Mouse (Mus musculus): Measurements from ENCODE around the gene Npw. TPM values are rescaled to one million over a fixed set of nuclear protein-coding genes. Genes with fewer than 3 reads are reported as not detected.

The Npw gene
- not detected for polyA plus RNA-seq (2017; shearing (Covaris generic))

- no peak for ATAC-seq
Observed at GRCm38 (mm10) chr17:24658017-24658758, at the start of gene Npw. Gene Npw (minus strand): TSS chr17:24658457.

- ATAC-seq: no peak
Observed at GRCm38 (mm10) chr17:24707801-24708425, 49.7 kb upstream of the Npw start.

GRCm38 (mm10) chr17:24706982-24707800 lies 48.9 kb upstream of the Npw start, which contains the start of gene Tbl3:
Gene Tbl3 (minus strand): TSS chr17:24707660.
- ATAC-seq: peak; percentile 81

GRCm38 (mm10) chr17:24705821-24706220 lies 47.6 kb upstream of the Npw start:
- ATAC-seq: no peak

GRCm38 (mm10) chr17:24701251-24701650 lies 43.0 kb upstream of the Npw start:
- no peak for ATAC-seq

GRCm38 (mm10) chr17:24699473-24699872 lies 41.2 kb upstream of the Npw start:
- no peak for ATAC-seq

- ATAC-seq: no peak
Observed at GRCm38 (mm10) chr17:24698715-24699114, 40.5 kb upstream of the Npw start.

- no peak for ATAC-seq
Observed at GRCm38 (mm10) chr17:24697985-24698384, 39.7 kb upstream of the Npw start.

GRCm38 (mm10) chr17:24696011-24696697 lies 37.9 kb upstream of the Npw start, which contains the start of the genes Gfer and Noxo1:
Gene Gfer (minus strand): TSS chr17:24696156.
Gene Noxo1 (plus strand): TSS chr17:24696234.
- peak; percentile 86 for ATAC-seq

GRCm38 (mm10) chr17:24695326-24696010 lies 37.2 kb upstream of the Npw start:
- no peak for ATAC-seq

- ATAC-seq: no peak
Observed at GRCm38 (mm10) chr17:24692385-24692784, 34.1 kb upstream of the Npw start.

GRCm38 (mm10) chr17:24689251-24690081 lies 31.2 kb upstream of the Npw start, which contains the start of gene Syngr3:
Gene Syngr3 (minus strand): TSS chr17:24689955.
- ATAC-seq: no peak

- ATAC-seq: no peak
Observed at GRCm38 (mm10) chr17:24687599-24687998, 29.3 kb upstream of the Npw start.

GRCm38 (mm10) chr17:24687146-24687595 lies 28.9 kb upstream of the Npw start:
- ATAC-seq: peak; percentile 75

GRCm38 (mm10) chr17:24686514-24686913 lies 28.3 kb upstream of the Npw start:
- peak; percentile 41 for ATAC-seq

GRCm38 (mm10) chr17:24677500-24678080 lies 19.3 kb upstream of the Npw start:
- no peak for ATAC-seq

GRCm38 (mm10) chr17:24676877-24677276 lies 18.6 kb upstream of the Npw start:
- ATAC-seq: no peak

GRCm38 (mm10) chr17:24676187-24676586 lies 17.9 kb upstream of the Npw start:
- ATAC-seq: peak; percentile 91

- ATAC-seq: no peak
Observed at GRCm38 (mm10) chr17:24674277-24674676, 16.0 kb upstream of the Npw start.

- no peak for ATAC-seq
Observed at GRCm38 (mm10) chr17:24672141-24672540, 13.9 kb upstream of the Npw start.
